Mouse (Mus musculus) lung, adult 2 months (tissue): Measurements from ENCODE around the gene H3f3b.

Experiments
- CTCF ChIP-seq: fragments of 200-500 bp; IDR thresholded peaks from 2 replicates; pipeline ENCODE4 v1.5.1; 2011; ENCODE audit warnings: mild to moderate bottlenecking, low read length, control low read depth; ENCODE audit not compliant: insufficient read depth
- POLR2A ChIP-seq: fragments of 200-500 bp; IDR thresholded peaks from 2 replicates; pipeline ENCODE4 v1.6.1; 2011; ENCODE audit warnings: low read depth, mild to moderate bottlenecking, control low read depth, low read length, borderline replicate concordance; ENCODE audit errors: extremely low read depth

DNA sequence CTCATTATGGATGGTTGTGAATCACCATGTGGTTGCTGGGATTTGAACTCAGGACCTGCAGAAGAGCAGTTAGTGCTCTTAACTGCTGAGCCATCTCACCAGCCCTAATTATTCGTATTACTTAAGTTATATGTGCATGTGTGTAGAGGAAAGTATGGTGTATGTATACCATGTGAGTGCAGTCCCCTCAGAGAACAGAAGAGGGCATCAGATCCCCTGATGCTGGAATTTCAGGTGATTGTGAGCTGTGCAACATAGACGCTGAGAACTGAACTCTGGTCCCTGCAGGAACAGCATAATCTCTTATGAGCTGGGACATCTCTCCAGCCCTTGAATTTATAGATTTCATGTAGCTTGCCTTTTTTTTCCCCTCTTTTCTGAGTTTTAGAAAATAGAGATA lies 14.1 kb upstream of the H3f3b start:
- TF ChIP-seq CTCF (no peak), POLR2A (no peak)
